Mouse (Mus musculus) fibroblast of lung, adult 2 months (primary cell): ENCODE results near the gene Nipal4.

ENCODE experiments used
- DNase-seq: peaks from one replicate; pipeline ENCODE4 v3.0.0-alpha.2; 2011; ENCODE audit warnings: low read depth

Nipal4 gene

GRCm38 (mm10) chr11:46157462-46157861 is 8.8 kb downstream of the Nipal4 start:
- no peak for DNase-seq

- DNase-seq: no peak
Observed at GRCm38 (mm10) chr11:46156945-46157344, 9.4 kb downstream of the Nipal4 start.

GRCm38 (mm10) chr11:46146619-46147018 is 19.7 kb downstream of the Nipal4 start:
- DNase-seq: no peak

GRCm38 (mm10) chr11:46145163-46145875 is 21.0 kb downstream of the Nipal4 start:
- DNase-seq: no peak

GRCm38 (mm10) chr11:46143342-46143741 is 23.0 kb downstream of the Nipal4 start:
- no peak for DNase-seq

DNA sequence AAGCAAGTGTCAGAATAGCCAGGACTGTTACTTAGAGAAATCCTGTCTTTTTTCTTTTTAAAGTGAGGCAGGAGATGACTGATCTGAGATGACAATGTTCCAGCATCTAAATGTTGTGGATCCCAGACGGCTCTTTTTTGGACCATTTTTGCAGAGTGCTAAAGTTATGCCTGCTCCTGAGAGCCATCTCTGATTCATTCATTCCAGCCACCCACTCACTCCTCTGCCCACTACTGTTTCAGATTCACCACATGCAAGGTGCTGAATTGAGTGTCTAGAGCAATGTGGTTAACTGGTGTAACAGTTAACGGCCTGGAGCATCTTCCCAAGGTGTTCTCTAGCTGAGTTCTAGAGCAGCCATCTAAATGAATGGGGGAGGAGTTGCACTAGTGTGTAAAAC is 31.4 kb downstream of the Nipal4 start:
- no peak for DNase-seq

DNA sequence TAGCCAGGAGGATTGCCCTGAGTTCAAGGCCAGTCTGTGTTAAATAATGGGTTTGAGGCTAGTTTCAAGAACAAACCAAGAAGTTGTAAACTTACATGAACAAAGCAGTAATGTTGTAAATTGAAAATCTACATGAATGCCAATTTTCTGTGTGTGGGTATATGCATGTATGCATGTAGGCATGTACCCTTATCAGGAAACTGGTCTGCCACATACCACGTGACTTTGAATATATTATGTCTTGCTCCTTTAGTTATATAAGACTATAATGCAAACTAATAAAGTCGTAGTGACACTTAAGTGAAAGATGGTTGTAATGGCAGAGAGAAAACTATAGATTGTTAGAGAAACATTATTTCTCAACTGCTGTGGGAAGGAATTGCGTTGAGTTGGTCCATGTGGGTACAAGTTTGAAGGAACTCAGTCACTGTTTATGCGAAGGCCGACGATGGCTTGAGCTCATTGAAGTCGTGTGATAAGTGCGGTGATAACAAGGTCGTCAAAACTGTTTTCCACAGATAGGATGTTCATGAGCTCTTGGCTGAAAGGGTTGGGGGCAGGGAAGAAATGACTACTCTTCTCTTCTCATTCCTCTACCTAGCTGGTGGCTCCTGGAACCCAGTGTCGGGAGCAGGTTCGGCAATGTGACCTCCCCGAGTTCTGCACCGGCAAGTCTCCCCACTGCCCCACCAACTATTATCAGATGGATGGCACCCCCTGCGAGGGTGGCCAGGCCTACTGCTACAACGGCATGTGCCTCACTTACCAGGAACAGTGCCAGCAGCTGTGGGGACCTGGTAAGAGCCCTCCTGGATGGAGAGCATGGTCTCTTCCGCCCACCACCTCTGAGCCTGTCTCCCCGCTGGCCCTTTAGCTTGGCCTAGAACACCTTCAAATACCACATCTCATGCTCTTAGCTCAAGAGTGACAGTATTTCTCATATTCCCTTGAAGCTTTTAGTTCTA is 35.0 kb downstream of the Nipal4 start:
- no peak for DNase-seq

- no peak for DNase-seq
Observed at GRCm38 (mm10) chr11:46128548-46128945, 37.8 kb downstream of the Nipal4 start.

DNA sequence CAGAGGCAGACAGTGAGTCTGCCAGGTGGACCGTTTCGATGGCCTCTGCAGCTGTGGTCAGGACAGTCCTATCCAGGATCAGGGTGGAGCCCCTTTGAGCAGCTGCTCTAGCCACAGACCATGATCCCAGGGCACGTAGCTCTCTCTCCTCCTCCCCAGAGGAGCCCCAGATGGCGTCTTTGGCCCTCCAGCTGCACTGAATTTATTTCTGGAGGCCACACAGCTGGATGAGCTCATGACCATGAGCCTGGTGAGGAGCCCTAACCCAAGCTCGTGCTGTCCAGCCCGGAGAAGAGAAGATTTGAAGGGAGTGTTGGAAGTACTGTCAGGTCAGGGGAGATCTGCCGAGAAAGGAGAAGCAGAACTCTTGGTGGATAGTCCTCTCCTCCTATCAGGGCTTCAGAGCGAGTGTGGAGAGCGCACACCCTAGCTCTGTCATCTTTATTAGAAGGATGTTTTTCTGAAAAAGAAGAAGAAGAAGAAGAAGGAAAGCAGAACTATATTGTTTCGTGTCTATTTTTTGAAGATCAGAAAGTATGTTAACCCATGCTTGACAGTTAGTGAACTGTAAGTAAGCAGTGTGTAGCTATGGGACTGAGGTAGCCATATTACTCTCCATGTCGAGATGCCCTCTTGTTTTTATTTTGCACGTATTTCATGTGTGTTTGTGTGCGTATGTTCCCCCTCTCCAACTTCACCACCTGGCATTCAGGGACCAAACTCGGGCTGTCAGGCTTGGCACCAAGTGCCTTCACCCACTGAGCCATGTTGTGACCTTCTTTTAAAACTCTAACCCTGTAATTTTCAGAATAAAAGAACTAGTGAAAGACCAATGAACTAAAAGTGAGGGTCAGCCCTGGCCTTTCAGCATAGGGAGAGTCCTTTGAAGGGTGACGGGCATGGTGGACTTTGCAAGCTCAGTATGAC is 38.4 kb downstream of the Nipal4 start:
- DNase-seq: no peak

GRCm38 (mm10) chr11:46126827-46127410 is 39.4 kb downstream of the Nipal4 start:
- no peak for DNase-seq

DNA sequence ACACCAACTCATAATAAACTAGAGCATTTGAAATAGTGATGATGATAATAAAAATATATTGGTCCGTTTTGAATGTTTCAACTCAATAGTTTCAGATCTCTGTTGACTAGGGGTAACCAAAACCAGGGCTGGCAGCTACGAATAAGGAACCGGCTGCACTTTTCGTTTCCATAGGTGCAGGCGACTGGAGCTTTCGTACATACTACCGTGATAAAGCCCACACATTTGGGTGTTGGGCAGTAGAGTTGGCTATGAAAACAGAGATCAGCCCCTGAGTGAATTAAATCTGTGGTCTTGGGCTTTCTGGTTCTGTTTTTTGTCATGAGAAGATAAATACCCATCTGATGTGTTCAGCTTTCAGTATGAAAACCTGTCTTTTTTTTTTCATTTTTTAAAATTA is 40.0 kb downstream of the Nipal4 start:
- DNase-seq: no peak

DNA sequence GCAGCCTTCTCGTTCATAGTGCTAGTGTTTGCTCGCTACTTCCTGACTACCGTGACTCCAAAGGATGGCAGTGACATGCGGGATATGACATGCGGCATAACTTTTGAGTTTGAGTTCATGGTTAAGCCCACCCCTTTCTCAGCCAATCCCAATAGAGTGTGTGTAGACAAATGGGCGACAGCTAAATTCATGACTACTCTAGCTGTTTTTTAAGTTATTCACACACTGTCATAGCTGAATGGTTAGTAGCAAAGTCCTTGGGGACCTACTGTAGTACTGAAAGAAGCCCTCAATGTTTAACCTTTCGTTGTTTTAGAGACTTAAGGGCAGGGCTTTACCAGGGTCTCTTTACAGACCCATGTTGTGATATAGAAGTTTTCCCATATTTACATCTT is 40.5 kb downstream of the Nipal4 start:
- DNase-seq: no peak

GRCm38 (mm10) chr11:46125093-46125834 is 41.0 kb downstream of the Nipal4 start:
- DNase-seq: no peak

DNA sequence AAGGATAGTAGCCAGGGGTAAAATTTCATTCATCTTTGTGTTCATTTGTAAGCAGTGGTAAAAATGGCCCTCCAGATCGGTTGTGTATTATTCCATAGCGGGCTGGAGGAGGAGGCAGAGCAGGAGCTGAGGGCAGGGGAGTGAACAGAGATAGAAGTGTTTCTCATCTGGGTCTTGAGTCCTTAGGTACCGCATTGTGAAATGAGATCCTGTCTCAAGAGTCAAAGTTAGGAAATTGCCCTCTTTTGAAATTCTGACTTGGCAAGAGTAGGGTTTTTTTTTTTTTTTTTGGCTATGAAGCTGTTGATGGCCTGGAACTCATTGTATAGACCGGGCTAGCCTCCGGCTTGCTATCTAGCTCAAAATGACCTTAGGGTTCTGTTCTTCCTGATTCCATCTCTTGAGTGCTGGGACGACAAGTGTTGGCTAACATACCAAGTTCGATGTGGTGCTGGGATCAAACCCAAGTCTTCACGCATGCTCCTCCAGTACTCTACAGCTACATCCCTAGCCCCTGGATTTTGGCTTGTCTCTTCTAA is 42.9 kb downstream of the Nipal4 start:
- no peak for DNase-seq

DNA sequence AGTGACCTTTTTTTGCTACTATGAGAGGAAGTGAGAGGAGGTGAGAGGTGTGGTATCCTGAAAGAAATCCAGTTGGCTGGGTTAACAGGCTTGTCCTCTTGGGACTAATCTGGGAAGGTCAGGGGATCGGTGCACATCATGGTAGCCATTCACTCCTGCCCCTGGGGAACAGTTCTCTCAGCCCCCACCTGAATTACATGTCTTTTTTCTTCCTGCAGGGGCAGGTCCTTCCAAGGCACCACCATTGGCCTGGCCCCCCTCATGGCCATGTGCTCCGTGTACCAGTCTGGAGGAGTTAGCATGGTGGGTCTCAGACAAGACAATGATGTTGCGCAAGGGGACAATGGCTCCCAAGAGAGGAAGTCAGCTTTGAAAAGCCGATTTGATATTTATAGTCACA is 43.4 kb downstream of the Nipal4 start:
- no peak for DNase-seq

- DNase-seq: no peak
Observed at GRCm38 (mm10) chr11:46121666-46122065, 44.6 kb downstream of the Nipal4 start.

DNA sequence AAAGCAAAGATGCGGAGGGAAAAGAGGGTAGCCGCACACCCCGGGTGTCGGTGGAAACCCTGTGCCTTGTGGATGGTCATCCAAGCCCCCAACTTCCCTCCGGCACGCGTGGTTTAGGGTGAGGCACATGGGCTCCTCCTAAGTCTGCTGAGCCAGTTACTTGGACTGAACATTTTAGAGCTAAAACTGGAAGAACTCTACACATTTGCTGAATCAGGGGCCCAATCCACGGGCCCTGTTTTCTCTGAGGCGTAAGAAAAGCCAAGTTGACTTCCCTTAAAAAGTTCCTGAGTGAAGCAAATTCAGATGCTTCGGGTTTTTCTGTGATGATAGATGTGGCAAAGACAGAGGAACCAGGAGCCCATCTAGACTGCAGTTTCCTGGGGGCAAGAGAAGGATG is 46.2 kb downstream of the Nipal4 start:
- DNase-seq: no peak

DNA sequence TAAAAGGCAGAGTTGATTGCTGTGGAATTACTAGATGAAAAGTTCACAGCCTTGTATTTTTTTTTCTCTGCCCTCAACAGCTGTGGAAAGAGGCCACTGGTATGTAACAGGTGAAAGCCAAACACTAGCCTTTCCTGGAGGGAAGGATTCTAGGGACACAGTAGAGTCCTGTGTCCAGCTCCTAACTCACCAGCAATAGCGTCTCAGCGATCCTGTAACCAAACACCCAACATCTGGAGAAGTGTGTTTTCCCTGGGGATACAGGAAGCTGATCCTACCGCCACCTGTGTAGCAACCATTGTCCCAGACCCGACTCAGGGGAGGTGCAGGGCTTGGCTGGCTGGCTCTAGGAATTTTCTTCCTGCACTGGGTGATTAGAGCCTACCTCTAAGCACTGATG is 46.7 kb downstream of the Nipal4 start:
- no peak for DNase-seq

DNA sequence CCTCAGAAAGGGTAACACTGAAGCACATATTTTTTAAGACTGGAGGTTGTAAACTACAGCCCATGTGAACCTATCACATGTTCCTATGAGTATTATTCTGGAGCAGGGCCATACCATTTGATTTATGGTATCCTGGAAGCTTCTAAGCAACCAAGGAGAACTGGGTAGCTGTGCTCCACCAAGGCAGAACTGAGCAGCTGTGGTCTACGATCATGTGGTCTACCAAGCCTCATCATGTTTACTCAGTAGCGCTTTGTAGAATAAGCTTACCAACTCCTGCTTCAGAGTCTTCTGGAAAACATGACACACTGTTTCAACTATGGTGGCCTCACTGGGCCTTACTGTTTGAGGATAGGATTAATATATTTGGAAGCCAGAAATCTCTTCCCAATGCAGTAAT is 49.8 kb downstream of the Nipal4 start:
- DNase-seq: no peak

DNA sequence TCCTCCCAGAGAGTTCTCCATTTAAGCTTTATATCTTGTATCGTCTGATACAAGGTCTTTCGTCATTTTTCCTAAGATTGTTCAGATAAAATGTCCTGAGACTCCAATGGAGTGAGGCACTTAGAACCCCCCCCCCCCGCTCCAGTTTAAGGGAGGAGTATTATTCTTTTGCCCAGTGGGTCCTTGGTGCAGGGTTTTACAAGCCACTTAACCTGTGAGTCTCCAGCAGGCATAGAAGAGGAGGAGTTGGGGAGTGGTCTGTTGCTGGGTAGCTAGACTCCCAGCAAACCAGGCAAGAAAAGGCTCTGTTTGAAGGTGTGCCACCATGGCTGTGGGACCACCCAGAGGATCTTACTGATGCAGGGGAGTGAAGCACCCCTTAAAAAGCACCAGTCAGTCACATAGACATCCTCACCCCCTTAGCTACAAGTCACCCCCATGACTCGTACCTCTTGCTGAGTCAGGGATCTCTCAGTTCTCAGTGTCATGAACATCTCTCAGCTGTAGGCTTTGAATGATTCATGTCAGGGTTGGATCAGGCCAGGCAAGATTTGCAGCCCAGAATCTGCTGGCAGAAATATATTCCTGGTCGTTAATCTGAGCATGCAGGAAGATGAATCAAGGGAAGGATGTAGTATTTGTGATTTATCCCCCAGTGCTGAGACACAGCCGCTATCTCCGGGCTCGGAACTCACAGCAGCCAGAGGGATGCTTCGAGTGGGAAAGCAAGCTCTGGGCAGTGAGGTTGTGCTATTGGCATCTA is 50.7 kb downstream of the Nipal4 start:
- DNase-seq: no peak
